Mouse (Mus musculus): Measurements from ENCODE around the gene Tlr7.

- TF ChIP-seq POLR2A (IDR thresholded peaks at IDR 0.05; ENCODE audit: low read depth, low read length) (no peak), ELF1 (IDR thresholded peaks at IDR 0.05; ENCODE audit: low read depth, low read length) (no peak), BHLHE40 (IDR thresholded peaks at IDR 0.05; ENCODE audit: low read depth, low read length) (no peak), CTCF (conservative IDR thresholded peaks at IDR 0.05 in 1 of 2, IDR thresholded peaks at IDR 0.05 in 1 of 2; ENCODE audit: low read depth in 2 of 2, low read length in 2 of 2) (no peak), CHD2 (IDR thresholded peaks at IDR 0.05; ENCODE audit: low read length) (no peak), RAD21 (IDR thresholded peaks at IDR 0.05; ENCODE audit: low read depth, low read length) (no peak), EP300 (IDR thresholded peaks at IDR 0.05; ENCODE audit: low read length) (no peak), POLR2AphosphoS2 (IDR thresholded peaks at IDR 0.05; ENCODE audit: low read depth, low read length) (no peak), TBP (conservative IDR thresholded peaks at IDR 0.05; ENCODE audit: low read depth, low read length) (no peak), HCFC1 (IDR thresholded peaks at IDR 0.05; ENCODE audit: low read depth, low read length) (no peak), KAT2A (IDR thresholded peaks at IDR 0.05; ENCODE audit: insufficient replicate concordance, low read length) (no peak), USF2 (conservative IDR thresholded peaks at IDR 0.05; ENCODE audit: low read depth, low read length) (no peak), MXI1 (IDR thresholded peaks at IDR 0.05; ENCODE audit: low read depth, low read length) (no peak)
Observed at GRCm38 (mm10) chrX:167380073-167380472, 49.7 kb upstream of the Tlr7 start.
